Mouse (Mus musculus) intestine, embryonic 16.5 days (tissue): ENCODE measurements around the gene A3galt2. TPM values are rescaled to one million over a fixed set of nuclear protein-coding genes. Genes with fewer than 3 reads are reported as not detected.

ENCODE experiments used
- ATAC-seq: fragments of 200-750 bp; cut with Nextera tagmentation; 2 replicates; pipeline ENCODE4 v1.8.0; 2017; ENCODE audit warnings: moderate TSS enrichment, moderate library complexity
- H3K27ac ChIP-seq: fragments of 300-500 bp; sonication (generic); 2 replicates; pipeline ENCODE4 v1.5.1; 2014; ENCODE audit warnings: mild to moderate bottlenecking, low read length
- H3K27me3 ChIP-seq: fragments of 300-500 bp; sonication (generic); replicated peaks from 2 replicates; pipeline ENCODE4 v1.6.1; 2014; ENCODE audit warnings: low read length, control low read depth, mixed read lengths; ENCODE audit not compliant: control insufficient read depth, insufficient read depth
- H3K36me3 ChIP-seq: fragments of 300-500 bp; sonication (generic); 2 replicates; pipeline ENCODE4 v1.6.1; 2014; ENCODE audit warnings: low read length, control low read depth; ENCODE audit not compliant: control insufficient read depth, insufficient read depth
- H3K4me1 ChIP-seq: fragments of 300-500 bp; sonication (generic); 2 replicates; pipeline ENCODE4 v1.6.1; 2014; ENCODE audit warnings: low read length, control low read depth, mixed read lengths; ENCODE audit not compliant: control insufficient read depth, insufficient read depth
- H3K4me2 ChIP-seq: fragments of 300-500 bp; sonication (generic); 2 replicates; pipeline ENCODE4 v1.6.1; 2014; ENCODE audit warnings: low read depth, low read length, control low read depth
- H3K4me3 ChIP-seq: fragments of 300-500 bp; sonication (generic); 2 replicates; pipeline ENCODE4 v1.5.1; 2014; ENCODE audit warnings: mild to moderate bottlenecking, low read length
- H3K9ac ChIP-seq: fragments of 300-500 bp; sonication (generic); 2 replicates; pipeline ENCODE4 v1.6.1; 2014; ENCODE audit warnings: low read depth, low read length
- H3K9me3 ChIP-seq: fragments of 300-500 bp; sonication (generic); 2 replicates; pipeline ENCODE4 v1.6.1; 2016; ENCODE audit warnings: low read length, control low read depth; ENCODE audit not compliant: control insufficient read depth
- WGBS: fragments of 180-500 bp; shearing (Covaris S2); extraction: QIAGEN DNeasy Blood & Tissue Kit; methylation state at CpG from one replicate; pipeline ENCODE4 v1.1.7; 2014; 5-methylcytosine and 5-hydroxymethylcytosine counted together
- polyA plus RNA-seq: library from polyadenylated mRNA; unstranded; fragments of >200 nt; fragmentation: Nextera tagmentation; extraction: Ambion mirVana; gene quantifications from 2 replicates; pipeline ENCODE4 v1.2.1, GENCODE M21; 2015

The A3galt2 gene
- polyA plus RNA-seq = 0.07 and 0.09 TPM in 2 replicates

DNA sequence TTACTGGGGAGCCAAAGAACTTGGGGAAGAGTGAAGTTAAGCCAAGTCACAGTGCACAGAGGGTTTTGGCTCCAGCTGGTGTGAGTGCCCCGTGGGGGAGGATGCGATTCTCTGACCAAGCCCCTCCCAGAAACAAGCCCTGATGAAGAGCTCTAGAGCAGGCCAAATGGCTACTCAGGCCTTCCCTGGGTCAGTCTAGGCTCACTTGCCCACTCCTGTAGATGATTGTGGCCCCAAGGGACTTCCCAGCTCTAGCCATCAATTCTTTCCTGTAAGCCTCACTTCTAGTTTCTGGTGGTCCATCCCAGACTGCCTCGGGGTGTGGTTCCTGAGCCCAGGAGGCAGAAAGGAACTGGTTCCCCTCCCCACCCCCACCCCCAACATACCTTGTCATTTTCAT, at the start of gene A3galt2:
Gene A3galt2, plus strand, starts transcription at position 301 of the 400 bp plus-strand sequence.
- H3K4me2 ChIP-seq = no peak within 1 kb of the TSS

GRCm38 (mm10) chr4:128706626-128707025, 48.5 kb upstream of the A3galt2 start:
- 5% methylated on average over 9 of the region's 9 CpGs for WGBS
- peak; percentile 26; the same call in 1 of the 2 replicates for ATAC-seq

More for the DNA sequence above, at the start of gene A3galt2:
- H3K4me1 ChIP-seq = peaks cover 3% of the 10 kb centered on the region; the same call in 1 of the 2 replicates
- H3K27me3 ChIP-seq = no peaks in the 10 kb centered on the region
- H3K36me3 ChIP-seq = peaks cover 28% of the 10 kb centered on the region
- 74% methylated on average over 3 of the region's 3 CpGs for WGBS
- no peak within 1 kb of the TSS for H3K9ac ChIP-seq
- no peak for ATAC-seq
- no peak within 1 kb of the TSS for H3K27ac ChIP-seq
- H3K4me3 ChIP-seq = no peak within 1 kb of the TSS
- H3K9me3 ChIP-seq = no peaks in the 10 kb centered on the region

DNA sequence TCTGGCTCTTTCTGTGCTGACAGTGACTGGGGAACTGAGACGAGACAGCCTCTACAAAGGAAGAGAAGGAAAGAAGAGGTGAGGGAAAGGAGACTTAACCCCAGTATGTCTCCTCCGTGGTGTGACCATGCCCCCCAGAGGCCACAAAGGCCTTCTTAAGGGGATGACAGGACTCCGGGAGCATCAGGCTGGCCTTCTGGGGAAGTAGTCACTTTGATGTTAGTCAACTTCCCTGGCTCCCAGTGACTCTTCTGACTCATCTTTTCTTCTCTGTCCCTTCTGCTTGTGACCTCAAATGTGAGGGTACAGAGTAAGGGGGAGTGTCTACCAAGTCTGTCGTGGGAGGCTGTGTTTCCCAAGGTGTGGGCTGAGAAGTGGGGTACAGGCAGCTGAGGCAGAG, 47.8 kb upstream of the A3galt2 start:
- ATAC-seq = no peak
- no peak overlapping the region for H3K4me3 ChIP-seq
- H3K27me3 ChIP-seq = no peaks in the 10 kb centered on the region
- no peak overlapping the region for H3K4me2 ChIP-seq
- no peaks in the 10 kb centered on the region for H3K9me3 ChIP-seq
- H3K27ac ChIP-seq = no peak overlapping the region
- no peak overlapping the region for H3K9ac ChIP-seq
- H3K4me1 ChIP-seq = peaks cover 7% of the 10 kb centered on the region
- peaks cover under 1% of the 10 kb centered on the region; the same call in 1 of the 2 replicates for H3K36me3 ChIP-seq
- WGBS = 63% methylated on average over 4 of the region's 4 CpGs

More at GRCm38 (mm10) chr4:128706626-128707025, 48.5 kb upstream of the A3galt2 start:
- Histone ChIP-seq H3K9ac (no peak overlapping the region), H3K4me1 (peaks cover 2% of the 10 kb centered on the region), H3K36me3 (no peaks in the 10 kb centered on the region), H3K9me3 (no peaks in the 10 kb centered on the region), H3K4me3 (no peak overlapping the region), H3K27me3 (no peaks in the 10 kb centered on the region), H3K27ac (no peak overlapping the region), H3K4me2 (no peak overlapping the region)

DNA sequence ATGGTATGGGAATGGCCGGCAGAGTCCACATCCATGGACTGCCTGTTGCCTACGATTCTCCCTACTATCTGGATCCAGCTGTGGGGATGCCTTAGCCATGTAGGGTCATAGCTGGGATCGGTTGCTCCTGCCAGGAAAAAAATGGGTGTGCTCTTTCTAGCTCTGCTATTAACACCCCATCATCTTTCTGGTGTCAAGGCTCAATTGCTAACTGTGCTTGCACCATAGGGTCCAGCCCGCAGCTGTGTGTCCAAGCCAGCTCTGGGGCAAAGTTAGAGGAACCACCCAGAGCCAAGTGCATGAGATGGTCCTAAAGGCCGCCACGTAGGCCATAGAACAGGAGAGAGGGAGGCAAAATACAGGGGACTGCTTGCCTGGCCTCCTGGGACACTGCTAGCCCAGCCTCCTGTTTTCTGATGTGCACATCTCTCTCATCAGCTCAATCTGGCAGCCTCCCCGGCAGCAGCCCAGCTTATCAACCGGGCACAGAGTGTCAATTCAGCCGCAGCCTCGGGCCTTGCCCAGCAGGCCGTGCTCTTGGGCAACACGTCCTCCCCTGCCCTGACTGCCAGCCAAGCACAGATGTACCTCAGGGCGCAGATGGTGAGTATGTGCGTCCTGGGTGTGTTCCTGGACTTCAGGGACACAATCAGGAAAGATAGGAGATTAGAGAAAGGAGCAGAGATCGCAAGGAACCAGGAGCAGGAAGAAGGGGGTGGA, 45.9 kb upstream of the A3galt2 start:
- no peaks in the 10 kb centered on the region for H3K27me3 ChIP-seq
- H3K4me1 ChIP-seq = peaks cover 7% of the 10 kb centered on the region
- 82% methylated on average over 15 of the region's 15 CpGs for WGBS
- peaks cover 2% of the 10 kb centered on the region; the same call in 1 of the 2 replicates for H3K36me3 ChIP-seq
- H3K9me3 ChIP-seq = no peaks in the 10 kb centered on the region
- no peak overlapping the region for H3K4me3 ChIP-seq
- no peak overlapping the region for H3K4me2 ChIP-seq
- no peak for ATAC-seq
- no peak overlapping the region for H3K27ac ChIP-seq
- no peak overlapping the region for H3K9ac ChIP-seq

DNA sequence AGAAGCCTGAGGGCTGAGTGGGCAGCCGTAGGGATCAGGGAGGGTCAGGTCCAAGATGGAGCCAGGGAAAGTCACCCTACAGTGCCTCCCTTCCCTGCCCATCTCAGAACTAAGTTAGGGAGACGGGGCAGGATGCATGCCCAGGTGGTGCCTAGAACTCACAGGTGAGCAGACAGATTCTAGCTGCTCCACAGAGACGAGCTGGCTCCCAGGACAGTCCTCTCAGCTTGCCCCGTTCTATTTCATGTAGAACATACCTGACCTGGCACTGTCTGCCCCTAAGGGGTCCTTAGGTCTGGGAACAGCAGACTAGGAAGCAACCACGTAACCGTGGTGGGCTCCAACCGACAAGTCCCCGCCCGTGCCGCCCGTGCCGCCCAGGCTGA, 45.4 kb upstream of the A3galt2 start:
- no peaks in the 10 kb centered on the region for H3K27me3 ChIP-seq
- no peak overlapping the region for H3K4me3 ChIP-seq
- H3K9me3 ChIP-seq = no peaks in the 10 kb centered on the region
- peaks cover 7% of the 10 kb centered on the region for H3K4me1 ChIP-seq
- no peak for ATAC-seq
- no peak overlapping the region for H3K27ac ChIP-seq
- WGBS = 88% methylated on average over 12 of the region's 12 CpGs
- no peak overlapping the region for H3K4me2 ChIP-seq
- no peak overlapping the region for H3K9ac ChIP-seq
- H3K36me3 ChIP-seq = peaks cover 2% of the 10 kb centered on the region; the same call in 1 of the 2 replicates

GRCm38 (mm10) chr4:128710286-128710685, 44.9 kb upstream of the A3galt2 start:
- 83% methylated on average over 6 of the region's 6 CpGs for WGBS
- no peak overlapping the region for H3K27ac ChIP-seq
- H3K27me3 ChIP-seq = no peaks in the 10 kb centered on the region
- H3K4me3 ChIP-seq = no peak overlapping the region
- H3K9me3 ChIP-seq = no peaks in the 10 kb centered on the region
- no peak overlapping the region for H3K9ac ChIP-seq
- H3K4me2 ChIP-seq = no peak overlapping the region
- ATAC-seq = no peak
- peaks cover 12% of the 10 kb centered on the region for H3K4me1 ChIP-seq
- H3K36me3 ChIP-seq = peaks cover 2% of the 10 kb centered on the region; the same call in 1 of the 2 replicates

- Histone ChIP-seq H3K27ac (no peak overlapping the region), H3K9me3 (no peaks in the 10 kb centered on the region), H3K9ac (peak overlapping the region; percentile 25; the same call in 1 of the 2 replicates), H3K4me1 (peaks cover 18% of the 10 kb centered on the region), H3K27me3 (no peaks in the 10 kb centered on the region), H3K4me2 (no peak overlapping the region), H3K36me3 (peaks cover 2% of the 10 kb centered on the region; the same call in 1 of the 2 replicates), H3K4me3 (no peak overlapping the region)
- ATAC-seq = no peak
- WGBS = 79% methylated on average over 9 of the region's 9 CpGs
Observed at GRCm38 (mm10) chr4:128710800-128711199, 44.4 kb upstream of the A3galt2 start.

DNA sequence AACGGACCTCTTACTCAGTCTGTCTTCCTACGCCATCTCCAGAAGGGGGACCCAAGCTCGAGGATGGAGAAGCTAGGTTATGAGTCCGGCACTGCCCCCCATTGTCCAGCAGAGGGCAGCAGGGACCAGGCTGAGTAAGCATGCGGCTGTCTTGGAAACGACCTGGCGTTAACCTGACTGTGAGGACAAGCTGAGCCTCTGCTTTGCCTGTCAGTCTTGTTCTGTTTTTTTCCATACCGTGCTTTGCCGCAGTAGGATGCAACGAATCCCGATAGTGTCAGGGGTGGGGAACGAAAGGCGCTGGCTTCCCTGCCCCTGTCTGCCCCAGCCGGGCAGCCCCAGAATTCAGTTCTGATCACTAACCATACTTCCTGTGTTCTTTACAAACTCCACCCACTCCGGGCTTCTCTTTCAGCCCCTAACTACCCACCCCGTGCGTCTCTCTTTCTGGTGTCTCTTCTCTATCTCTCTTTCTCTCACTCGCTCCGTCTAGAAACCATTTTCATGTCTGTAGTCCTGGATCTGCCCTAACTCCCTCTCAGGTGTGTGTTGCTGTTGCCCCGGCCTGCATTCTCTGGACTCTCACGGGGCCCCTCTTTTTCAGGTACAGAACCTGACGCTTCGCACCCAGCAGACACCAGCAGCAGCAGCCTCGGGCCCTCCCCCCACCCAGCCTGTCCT, 43.6 kb upstream of the A3galt2 start:
- H3K27me3 ChIP-seq = no peaks in the 10 kb centered on the region
- 8% methylated on average over 24 of the region's 24 CpGs for WGBS
- H3K4me2 ChIP-seq = peak overlapping the region; percentile 70
- peak overlapping the region; percentile 53 for H3K9ac ChIP-seq
- H3K9me3 ChIP-seq = no peaks in the 10 kb centered on the region
- peak overlapping the region; percentile 43 for H3K4me3 ChIP-seq
- H3K4me1 ChIP-seq = peaks cover 26% of the 10 kb centered on the region
- ATAC-seq = peak; percentile 82
- H3K27ac ChIP-seq = no peak overlapping the region
- H3K36me3 ChIP-seq = peaks cover 2% of the 10 kb centered on the region; the same call in 1 of the 2 replicates

DNA sequence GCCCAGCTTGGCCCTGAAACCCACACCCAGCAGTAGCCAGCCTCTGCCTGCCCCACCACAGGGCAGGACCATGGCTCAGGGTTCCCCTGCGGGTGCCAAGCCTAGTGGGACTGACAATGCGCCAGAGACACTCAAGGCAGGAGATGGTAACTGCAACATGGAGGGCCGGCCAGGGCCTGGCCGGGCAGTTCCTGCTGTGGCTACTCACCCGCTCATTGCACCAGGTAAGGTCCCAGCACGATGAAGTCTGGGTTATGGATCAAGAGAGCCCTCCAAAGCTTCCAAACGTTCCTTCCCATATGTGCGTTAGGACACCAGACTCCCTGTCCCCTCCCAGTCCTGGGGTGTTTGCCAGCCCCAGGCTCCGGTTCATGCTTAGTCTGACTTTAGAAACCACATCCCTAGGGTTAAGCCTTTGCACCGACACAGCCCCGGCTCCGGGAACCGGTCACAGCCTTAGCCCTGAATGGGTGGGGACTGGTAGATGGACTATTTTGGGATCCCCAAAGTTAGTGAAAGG, 43.0 kb upstream of the A3galt2 start:
- 64% methylated on average over 13 of the region's 13 CpGs for WGBS
- Histone ChIP-seq H3K4me2 (peak overlapping the region; percentile 70), H3K27me3 (no peaks in the 10 kb centered on the region), H3K4me1 (peaks cover 26% of the 10 kb centered on the region), H3K4me3 (peak overlapping the region; percentile 43), H3K36me3 (peaks cover 2% of the 10 kb centered on the region; the same call in 1 of the 2 replicates), H3K9me3 (no peaks in the 10 kb centered on the region), H3K27ac (no peak overlapping the region), H3K9ac (peak overlapping the region; percentile 53)
- ATAC-seq = peak; percentile 31
